Mouse (Mus musculus): ENCODE measurements at regions not wholly inside any gene's neighbourhood (a gene's known extent, or its start where the extent isn't known, plus 50 kb on each side); places are given as distances from the start of the nearest gene placed in this dataset.
"Not testable (repeated sequence)": the region's sequence is repeated elsewhere in the genome, so short reads cannot be mapped to it uniquely, and the experiment has no call there.

DNA sequence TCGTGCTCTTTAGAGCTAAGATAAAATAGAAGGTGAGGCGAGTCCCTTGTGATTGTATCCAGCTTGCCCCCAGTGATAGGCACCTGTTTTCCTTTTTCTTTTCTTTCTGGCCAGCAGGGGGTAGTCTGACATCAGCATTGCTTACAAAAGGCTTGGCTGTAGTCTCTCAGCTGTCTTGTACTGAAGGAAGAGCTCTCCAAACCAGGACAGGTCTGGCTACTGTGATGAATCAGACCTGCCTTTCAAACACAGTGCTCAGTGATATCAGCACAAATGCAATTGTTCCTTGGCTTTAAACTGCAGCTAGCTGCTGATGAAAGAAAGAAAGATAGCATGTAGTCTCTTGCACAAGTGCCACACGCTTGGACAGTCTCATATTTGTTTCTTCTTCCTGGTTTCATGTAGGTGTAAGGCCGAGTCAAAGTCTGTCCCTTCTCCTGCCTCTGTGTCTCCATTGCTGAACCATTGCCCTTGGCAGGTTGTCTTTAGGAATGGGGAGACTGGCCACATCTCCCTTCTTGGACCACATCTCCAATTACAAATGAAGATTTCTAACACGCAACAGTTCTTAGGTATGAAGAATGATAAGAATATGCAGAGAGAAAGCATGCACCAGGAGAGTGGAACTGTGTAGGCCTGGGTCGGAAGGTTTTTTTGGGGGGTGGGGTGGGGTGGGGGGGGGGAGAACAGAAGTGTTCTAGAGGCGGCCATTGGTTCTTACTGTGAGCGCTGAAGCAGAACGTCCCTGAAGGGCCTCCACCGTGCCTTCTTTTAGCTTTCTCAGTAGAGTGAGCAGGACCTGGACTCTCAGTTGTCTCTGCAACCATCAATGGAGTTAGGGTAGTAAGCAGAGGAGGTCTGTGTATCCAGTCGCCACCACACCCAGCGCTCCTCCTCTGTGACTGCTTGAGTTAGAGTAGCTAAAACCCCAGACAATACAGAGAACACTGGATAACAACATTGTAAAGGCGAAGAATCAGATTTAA lies 200.9 kb downstream of the Faxc start:
- DNase-seq, result peak in 1 of 2 experiments; percentile 47

DNA sequence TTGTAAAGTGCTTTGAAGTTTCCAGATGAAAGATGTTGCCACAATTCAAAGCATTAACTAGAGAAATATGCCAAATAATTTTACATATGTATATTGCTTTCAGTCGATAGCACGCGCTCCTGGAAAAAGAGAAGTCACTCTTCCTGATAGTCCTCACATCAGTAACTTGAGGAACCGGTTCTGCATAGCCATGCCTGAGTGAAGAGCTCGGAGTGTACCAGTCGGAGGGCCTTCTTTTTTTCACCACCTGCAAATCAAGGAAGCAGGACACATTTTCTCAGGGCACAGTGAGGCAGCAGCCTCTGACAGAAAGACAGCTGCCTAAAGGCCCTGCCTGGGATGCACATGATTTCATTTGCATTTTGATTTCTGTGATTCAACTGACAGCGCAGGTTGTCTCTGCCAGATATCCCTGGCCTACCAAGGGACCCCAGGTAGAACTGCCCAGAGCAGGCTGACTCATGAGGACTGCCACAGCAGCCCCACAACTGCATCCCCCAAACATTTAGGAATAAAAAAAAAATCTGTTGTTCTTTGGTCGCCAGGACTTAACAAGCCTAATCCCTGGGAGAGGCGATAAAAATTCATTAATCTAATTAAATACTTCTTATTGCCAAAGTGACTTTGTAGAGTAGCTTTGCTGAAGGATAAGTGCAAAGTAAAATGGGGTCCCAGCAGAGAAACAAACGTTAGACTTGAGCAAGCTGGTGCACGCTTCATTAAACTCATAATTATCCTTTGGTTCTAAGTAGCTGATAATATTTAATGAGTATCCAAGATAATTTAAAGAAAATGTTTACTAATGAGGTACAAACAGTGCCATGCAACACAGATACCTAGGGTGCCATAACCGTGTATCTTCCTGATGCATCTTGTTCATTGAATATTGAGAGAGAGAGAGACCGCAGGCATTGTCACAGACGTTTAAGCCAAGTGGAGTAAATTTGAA lies 202.7 kb downstream of the Faxc start:
- DNase-seq, result no peak

DNA sequence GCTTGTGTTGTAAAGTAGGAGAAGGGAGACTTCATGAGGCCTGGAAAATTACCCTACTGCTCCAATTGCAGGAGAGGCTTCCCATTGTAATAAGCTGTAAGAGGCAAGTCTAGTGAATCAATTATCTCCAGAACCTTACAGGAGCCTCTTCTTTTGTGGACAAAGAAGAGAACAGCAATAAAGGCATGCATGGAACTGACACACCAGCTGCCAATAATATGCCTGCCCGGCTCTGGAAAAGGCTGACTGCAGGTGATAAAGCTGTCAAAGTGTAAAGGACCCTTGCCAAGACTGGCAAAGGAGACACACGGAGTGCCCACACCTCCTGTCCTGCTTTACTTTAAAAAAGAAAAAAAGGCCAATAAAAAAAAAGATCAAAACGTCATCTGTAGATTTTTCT lies 209.0 kb downstream of the Faxc start:
- no peak for DNase-seq

DNA sequence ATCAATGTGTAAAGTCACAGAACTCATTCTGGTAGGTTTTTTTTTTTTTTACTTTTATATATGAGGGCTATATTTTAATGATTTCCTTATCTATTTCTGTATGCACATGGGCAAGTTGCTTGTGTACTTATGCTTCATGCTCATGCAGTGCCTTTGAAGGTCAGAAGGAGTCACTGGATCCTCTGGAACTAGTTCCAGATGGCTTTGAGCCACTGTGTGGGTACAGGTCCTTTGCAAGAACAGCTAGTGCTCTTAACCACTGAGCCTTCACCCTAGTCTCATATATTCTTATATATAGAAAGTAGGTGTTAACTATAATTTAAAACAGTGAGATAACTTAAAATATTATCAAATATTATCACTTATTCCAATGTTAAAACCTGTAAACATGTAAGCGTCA lies 212.4 kb downstream of the Faxc start:
- DNase-seq, result no peak

DNA sequence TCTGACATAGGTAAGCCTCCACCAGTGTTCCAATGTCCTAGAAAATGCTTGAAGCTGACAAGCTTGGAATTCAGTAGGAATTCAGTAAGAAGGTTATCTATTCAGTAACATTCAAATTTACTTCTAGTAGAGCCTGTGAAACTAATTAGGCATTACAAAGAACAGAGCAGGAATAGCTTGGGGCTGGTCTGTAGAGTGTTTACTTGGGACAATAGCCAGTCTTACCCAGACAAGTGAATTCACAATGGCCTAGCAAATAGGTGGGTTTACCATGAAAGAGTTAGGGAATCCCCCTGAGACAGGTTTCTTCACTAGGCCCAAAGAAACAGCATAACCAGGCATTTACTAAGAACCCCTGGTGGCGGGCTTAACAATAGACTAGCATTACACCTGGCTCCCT lies 212.5 kb upstream of the Fbxl4 start:
- not testable (repeated sequence) for DNase-seq

DNA sequence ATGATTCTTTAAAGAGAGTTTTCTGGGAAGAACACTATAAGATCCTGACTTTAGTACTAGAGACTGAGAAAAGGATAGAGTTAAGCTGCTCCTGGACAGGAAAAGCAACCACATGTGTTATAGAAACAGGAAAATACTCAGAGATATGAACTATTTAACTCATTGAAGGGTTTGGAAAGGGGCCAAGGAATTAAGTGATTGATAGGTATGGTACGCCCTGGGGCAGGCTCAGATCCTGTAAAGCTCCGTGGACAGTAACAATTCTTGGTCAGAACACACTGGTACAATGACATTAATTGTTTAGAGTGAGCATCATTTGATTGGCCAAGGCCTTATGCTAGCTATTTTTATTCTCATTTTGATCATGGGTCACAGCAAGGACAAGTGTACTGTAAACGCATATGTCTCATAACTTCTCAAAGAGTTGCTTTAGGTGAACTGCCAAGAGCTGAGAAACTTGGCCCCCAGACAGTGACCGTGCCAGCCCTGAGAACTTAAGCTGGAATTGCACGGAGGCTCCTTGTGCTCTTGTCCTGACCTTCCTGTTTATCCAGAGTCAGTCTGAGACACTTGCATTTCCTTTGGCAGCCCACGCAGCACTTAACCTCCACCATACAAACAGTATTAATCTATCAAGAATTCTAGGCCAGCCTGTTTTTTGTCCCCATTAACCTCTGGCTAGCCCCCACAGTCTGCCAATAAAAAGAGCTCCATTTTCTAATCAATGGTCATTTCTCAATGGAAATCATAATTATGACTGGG lies 210.5 kb upstream of the Fbxl4 start:
- peak; percentile 11 to 34 for DNase-seq

DNA sequence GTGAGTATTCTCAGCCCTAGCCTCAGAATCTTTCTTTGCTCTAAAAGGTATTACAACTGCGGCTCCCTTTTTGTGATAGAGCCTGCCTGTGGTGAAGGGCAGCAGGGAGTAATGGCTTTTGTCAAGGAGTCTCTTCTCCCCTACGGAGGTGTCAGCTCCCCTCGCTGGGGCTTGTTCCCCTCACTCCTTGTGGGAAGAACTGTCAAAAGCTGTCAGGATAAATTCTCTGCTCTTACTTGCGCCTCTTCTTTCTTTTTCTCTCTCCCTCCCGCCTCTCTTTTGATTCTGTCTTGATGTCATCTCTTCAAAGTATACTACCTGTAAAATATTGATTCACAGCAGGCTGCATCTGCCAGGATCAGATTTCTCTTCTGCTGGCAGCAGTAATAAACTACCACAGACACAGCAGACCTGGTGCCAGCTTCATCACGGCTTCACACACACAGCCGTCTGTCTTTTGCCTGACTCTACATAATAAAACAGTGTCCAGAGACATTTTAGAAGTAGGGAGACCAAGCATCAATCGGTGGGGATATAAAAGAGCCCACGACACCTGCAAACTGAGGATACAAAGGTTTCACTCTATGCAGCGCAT lies 205.3 kb upstream of the Fbxl4 start:
- DNase-seq, result no peak

DNA sequence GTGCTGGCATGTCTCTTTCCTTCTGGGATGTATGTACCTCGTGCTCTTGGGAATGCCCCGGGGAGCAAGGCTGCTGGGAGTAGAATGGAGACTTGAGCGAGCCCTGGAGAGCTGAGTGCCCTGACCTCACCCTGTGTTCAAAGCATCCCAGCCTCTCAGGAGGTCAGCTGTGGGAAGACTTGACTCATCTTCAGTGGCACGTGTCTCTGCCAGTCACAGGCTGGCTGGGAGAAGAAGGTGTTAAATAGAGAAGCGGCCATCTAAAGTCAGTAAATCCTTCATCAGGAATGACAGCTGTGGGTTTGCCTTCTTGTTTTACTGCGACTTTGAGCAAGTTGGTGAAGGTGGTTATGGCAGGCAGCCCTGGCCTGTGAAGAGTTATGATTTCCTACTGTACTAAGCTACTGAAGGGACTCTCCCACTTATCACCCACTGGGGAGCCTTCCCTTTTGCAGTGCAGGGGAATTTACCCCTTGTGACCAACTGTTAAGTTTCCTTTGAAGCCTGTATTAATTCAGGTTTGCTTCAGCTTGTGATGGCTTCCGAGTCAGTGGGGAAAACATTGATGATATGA lies 204.3 kb upstream of the Fbxl4 start:
- DNase-seq, result no peak

DNA sequence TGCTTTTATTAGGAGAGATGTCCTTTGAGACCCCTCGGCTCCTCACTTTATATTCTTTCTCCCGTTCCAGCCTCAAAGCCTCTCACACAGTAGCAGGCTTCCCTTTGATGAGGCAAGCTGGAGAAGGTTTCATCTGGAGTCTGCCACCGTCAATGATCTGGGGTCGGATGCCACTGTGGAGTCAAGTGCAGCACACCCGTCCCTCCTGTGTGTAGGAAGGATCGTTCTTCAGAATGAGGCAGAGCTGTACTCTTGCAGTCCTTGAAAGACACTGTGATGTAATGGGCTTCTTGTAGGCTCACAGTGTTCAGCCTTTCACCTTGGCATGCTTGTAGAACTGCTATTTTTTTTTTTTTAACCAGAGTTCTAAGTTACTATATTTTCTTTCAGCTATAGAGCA lies 203.7 kb upstream of the Fbxl4 start:
- no peak for DNase-seq

DNA sequence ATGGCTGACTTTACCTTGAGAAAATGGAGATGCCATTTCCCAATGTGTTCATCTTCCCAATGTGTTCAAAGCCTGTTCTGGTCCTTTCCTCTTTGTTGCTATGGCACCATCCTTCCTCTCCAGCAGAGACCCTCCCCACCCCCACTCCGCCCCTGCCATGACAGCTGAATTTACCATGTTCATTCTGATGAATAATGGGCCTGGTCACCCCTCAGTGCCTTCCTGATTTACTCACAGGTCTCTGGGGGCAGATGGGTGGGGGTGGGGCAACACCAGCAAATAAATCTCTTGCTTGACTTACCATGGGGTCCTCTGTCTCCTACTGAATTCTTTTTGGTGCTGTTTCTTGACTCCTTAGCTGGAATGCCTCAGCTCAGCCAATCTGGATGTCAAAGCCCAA lies 170.9 kb upstream of the Fbxl4 start:
- no peak for DNase-seq

DNA sequence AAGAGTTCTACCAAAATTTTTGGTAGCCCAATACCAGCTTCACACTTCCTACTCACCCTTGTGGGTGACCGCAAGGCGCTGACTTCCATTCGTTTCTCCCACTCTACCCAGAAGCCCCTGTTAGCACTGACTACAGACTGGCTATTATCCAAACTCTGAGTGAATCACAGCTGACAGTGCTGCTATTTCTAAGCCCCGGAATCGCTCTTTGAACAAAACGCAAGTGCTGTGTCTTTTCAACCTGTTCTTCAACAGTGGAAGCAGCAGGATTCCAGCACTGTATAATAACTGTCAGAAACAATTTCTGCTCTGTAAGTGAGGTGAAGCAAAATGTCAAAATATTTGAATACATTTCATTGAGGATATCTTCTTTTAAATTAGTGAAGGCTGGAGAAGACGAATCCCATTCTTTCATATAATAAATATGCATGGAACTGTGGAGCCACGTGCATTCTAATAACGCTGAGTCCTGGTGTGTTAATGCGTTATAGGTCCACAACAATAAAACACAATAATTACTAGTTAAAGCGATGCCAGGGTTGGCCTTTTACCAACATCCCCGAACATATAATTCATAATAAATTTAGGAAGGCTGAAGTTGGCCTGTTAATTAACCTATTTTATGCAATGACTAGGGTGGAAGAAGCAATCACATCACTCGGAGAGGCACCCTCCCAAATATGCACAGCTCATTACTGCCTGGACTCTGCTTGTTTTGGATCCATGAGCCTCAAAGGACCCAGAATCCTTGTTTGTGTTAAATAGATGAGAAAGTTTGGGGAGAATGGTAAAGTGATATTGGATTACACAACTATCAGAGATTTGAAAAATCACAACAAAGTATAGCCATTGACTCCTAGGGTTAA lies 169.0 kb upstream of the Fbxl4 start:
- DNase-seq, result no peak

DNA sequence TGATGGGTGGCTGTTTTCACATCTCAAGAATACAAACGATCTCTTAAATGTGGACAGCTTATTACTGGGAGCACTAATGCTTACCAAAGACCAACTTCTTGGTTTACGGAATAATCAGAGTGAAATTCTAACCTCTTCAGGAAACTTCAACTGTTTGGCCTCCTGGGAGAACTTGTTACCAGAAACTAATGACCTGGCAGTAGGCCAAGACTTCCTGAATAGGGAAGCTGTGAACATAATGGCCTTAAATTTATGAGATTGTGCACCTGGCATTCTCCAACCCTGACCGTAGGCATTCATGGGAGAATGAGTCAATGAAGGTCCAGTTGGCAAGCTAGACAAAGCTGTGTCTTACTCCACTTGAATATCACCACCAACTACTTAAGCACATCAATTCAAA lies 160.8 kb upstream of the Fbxl4 start:
- peak in 1 of 2 experiments; percentile 3 for DNase-seq

DNA sequence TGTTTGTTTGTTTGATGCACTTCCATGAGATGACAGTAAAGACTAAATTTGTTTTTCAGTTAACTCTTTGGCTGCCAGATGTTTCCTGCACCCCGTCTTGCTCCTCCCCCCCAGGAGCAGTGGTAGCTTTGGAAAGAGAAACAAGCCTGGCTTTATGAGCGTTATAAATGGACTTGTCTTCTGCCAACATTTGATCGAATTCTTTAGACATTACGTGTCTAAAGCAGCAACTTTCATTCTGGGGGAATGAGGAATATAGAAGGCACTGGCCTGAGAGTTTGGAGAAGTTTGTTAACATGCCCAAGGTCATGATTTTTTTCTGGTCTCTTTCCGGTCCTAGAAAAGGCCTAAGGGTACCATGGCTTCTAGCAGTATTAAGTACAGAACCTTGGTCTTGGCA lies 148.8 kb upstream of the Fbxl4 start:
- no peak for DNase-seq

DNA sequence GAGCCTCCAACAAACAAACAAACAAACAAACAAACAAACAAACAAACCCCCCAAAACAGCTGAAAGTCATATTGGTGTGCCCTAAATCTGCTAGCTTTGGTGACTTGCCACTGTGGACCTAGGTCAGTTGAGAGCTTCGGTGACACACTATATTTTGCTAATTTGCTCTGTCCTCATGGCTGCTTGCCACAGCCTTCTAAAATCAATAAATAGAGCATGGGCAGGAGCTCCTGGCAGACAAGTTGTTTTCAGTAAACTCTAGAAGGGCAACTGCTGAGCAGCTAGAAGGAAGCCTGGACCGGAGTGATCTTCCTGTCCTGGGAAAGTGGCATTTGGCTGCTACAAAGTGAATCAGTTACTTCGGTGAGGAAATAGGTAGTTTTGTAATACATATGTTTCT lies 119.7 kb upstream of the Fbxl4 start:
- DNase-seq, result no peak

DNA sequence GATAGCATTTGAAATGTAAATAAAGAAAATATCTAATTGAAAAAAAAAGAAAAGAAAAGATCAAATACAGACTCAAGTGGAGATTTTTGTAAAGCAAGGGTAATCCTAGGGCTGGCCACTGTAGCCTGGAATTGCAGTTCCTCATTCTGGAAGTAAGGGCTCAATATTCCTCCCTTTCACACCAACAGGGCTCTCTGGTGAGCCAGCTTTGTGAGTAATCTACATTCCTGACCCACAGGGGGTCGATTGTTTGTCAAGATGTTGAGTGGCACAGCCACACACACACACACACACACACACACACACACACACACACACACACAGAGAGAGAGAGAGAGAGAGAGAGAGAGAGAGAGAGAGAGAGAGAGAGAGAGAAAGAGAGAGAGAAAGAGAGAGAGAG lies 107.1 kb upstream of the Fbxl4 start:
- DNase-seq, result not testable (repeated sequence)

DNA sequence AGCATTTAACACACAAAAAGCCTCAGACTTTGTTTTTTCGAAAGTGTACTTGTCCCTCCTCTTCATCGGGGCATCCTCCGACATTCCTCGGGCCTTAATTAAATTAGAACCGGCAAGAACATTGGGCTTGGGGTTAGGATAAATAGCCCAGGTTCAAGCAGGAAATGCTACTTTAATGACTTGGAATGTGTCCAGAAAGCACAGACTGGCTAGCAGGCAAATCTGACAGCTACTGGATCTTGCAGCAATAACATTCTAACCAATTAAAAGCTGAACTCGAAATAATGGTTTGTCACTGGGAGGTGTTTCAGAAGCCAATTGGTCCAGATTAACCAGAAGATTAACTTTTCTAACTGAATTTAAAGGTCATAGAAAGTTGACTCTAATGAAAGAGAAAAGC lies 93.4 kb upstream of the Fbxl4 start:
- DNase-seq, result no peak

DNA sequence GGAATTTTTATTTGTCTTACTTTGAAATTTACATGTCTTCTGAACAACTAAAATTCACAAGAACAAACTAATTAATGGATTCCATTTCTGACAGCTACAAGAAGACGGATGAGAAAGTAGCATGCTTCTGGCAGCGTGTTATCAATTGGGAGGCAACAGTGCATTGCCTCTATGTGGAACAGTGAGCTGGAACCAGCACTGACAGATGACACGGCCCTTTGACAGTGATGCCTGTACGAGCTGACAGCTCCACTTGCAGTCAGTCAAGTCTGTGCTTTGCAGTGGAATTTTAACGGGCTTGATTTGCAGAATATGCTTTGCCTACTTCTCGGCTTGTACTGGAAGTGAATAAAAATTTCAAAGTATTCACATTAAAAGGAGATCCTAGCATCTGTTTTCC lies 88.3 kb upstream of the Fbxl4 start:
- no peak for DNase-seq

DNA sequence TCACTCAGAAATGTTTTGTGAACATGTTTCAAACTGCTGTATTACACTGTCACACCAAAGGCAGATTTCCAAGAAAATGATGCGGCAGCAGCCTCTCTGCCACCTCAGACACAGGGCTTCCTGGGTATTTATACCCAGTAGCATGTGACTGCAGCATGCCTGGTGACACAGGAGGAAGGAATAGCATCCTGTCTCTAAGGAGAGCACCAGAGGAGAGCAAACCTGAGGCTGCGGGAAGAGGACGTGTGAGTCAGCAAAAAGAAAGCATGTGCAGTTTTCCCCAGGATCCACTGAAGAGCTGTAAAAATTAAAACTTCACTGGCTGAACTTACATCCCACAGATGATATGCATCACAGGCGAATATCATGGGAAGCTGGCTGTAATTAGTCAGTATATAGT lies 83.2 kb upstream of the Fbxl4 start:
- no peak for DNase-seq

DNA sequence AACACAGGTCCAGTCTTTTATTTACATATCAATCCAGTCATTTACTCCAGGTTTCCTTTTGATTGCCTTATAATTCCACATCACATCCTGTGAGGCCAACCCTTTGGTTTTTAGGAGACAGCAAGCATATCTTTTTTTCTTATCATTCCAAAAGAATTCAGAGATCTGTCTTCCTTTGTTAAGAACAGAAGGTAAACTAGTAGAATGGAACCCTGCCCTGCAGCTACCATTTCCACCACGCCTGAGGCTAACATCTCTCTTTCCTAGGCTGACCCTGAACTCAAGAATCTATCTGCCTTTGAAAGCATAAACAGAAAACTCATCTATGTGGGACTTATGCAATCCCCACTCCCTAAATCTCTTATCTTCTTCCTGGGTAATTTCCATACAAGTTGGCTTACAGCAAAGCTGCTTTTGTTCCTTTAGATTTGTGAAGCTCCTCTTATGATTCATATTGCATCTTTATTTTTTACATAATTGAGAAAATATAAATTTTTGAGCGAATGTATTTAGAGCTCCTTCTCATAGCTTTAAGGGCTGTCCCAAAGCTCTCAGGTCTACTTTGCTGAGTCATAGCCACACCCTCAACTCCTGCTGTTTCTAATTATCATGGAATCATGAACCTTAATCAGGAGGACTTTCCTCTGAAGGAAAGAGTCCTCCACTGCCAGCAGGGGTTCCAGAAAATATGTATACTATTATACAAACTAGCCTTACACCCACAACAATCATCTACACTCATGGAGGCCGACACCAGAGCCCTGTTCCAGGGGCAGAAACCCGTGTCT lies 74.6 kb upstream of the Fbxl4 start:
- DNase-seq, result no peak

DNA sequence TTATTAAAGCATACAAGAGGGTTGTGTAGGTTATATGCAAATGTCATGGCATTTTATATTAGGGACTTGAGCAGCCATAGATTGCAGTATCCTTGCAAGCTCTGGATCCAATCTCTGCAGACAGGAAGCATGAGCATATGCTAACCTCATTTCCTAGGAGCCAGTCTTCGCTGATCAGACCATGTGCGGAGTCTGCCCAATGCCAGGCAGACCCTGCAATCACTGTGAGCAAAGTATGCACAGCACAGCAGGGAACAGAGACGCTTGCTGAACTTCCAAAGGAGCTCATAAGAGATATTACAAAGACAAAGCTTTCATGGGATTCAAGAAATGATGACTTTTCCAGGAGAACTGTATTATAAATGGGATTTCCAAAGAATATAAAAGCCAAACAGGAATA lies 65.2 kb upstream of the Fbxl4 start:
- DNase-seq, result no peak

Measured in kidney, postnatal 25 days (tissue).